Mouse (Mus musculus) C2C12 (cell line): ENCODE results near the gene Cep68.
A peak's percentile ranks its signal among the peaks of the same experiment; 100 is the strongest.

Experiments used
- CTCF ChIP-seq: IDR thresholded peaks from one replicate; pipeline ENCODE4 v1.5.1; 2011; ENCODE audit not compliant: control insufficient read depth, insufficient read depth, insufficient read length
- FOSL1 ChIP-seq: IDR thresholded peaks from one replicate; pipeline ENCODE4 v1.8.0; 2011; ENCODE audit warnings: mild to moderate bottlenecking, low read length; ENCODE audit not compliant: poor library complexity, insufficient read depth, severe bottlenecking
- MYOD1 ChIP-seq: IDR thresholded peaks from one replicate; pipeline ENCODE4 v1.6.1; 2011; ENCODE audit warnings: low read depth; ENCODE audit not compliant: control insufficient read depth, insufficient read length
- MYOG ChIP-seq: IDR thresholded peaks from one replicate; pipeline ENCODE4 v1.6.1; 2011; ENCODE audit not compliant: control insufficient read depth, insufficient read length; ENCODE audit errors: extremely low read depth
- USF1 ChIP-seq: IDR thresholded peaks from one replicate; pipeline ENCODE4 v1.6.1; 2011; ENCODE audit warnings: low read depth, mild to moderate bottlenecking, control low read depth, moderate library complexity

- TF ChIP-seq CTCF (no peak), USF1 (no peak), FOSL1 (no peak), MYOD1 (peak; percentile 20), MYOG (no peak)
Measured at GRCm38 (mm10) chr11:20242366-20243056, 6.7 kb downstream of the Cep68 start.
